Mouse (Mus musculus) neural tube, embryonic 13.5 days (tissue): Measurements from ENCODE around the gene Nrip3. TPM values are rescaled to one million over a fixed set of nuclear protein-coding genes. Genes with fewer than 3 reads are reported as not detected.

ENCODE experiments used
- ATAC-seq: fragments of 200-750 bp; cut with Nextera tagmentation; 2 replicates; pipeline ENCODE4 v1.8.0; 2017; ENCODE audit warnings: low read depth, mild to moderate bottlenecking, moderate TSS enrichment, moderate library complexity
- H3K27ac ChIP-seq: fragments of 300-500 bp; sonication (generic); replicated peaks from 2 replicates; pipeline ENCODE4 v1.5.1; 2015; ENCODE audit warnings: moderate library complexity, mild to moderate bottlenecking, inconsistent platforms
- H3K27me3 ChIP-seq: fragments of 300-500 bp; sonication (generic); 2 replicates; pipeline ENCODE4 v1.6.1; 2015; ENCODE audit warnings: mild to moderate bottlenecking, inconsistent platforms
- H3K36me3 ChIP-seq: fragments of 300-500 bp; sonication (generic); 2 replicates; pipeline ENCODE4 v1.6.1; 2015; ENCODE audit warnings: mild to moderate bottlenecking, inconsistent platforms
- H3K4me1 ChIP-seq: fragments of 300-500 bp; sonication (generic); replicated peaks from 2 replicates; pipeline ENCODE4 v1.6.1; 2015; ENCODE audit warnings: inconsistent platforms
- H3K4me2 ChIP-seq: fragments of 300-500 bp; sonication (generic); 2 replicates; pipeline ENCODE4 v1.6.1; 2015; ENCODE audit warnings: inconsistent platforms, mild to moderate bottlenecking, moderate library complexity
- H3K4me3 ChIP-seq: fragments of 300-500 bp; sonication (generic); 2 replicates; pipeline ENCODE4 v1.5.1; 2015; ENCODE audit warnings: mild to moderate bottlenecking, inconsistent platforms
- H3K9ac ChIP-seq: fragments of 300-500 bp; sonication (generic); 2 replicates; pipeline ENCODE4 v1.6.1; 2015; ENCODE audit warnings: moderate library complexity, mild to moderate bottlenecking, inconsistent platforms
- H3K9me3 ChIP-seq: fragments of 300-500 bp; sonication (generic); 2 replicates; pipeline ENCODE4 v1.6.1; 2016; ENCODE audit warnings: inconsistent platforms
- WGBS: fragments of 180-500 bp; shearing (Covaris S2); methylation state at CpG from one replicate; pipeline ENCODE4 v1.1.7; 2015; 5-methylcytosine and 5-hydroxymethylcytosine counted together
- polyA plus RNA-seq: library from polyadenylated mRNA; unstranded; fragments of >200 nt; fragmentation: Nextera tagmentation; extraction: Ambion mirVana; gene quantifications from 2 replicates; pipeline ENCODE4 v1.2.1, GENCODE M21; 2015

The Nrip3 gene
- polyA plus RNA-seq, 1 experiment from 2014 or later = 5.0 TPM

DNA sequence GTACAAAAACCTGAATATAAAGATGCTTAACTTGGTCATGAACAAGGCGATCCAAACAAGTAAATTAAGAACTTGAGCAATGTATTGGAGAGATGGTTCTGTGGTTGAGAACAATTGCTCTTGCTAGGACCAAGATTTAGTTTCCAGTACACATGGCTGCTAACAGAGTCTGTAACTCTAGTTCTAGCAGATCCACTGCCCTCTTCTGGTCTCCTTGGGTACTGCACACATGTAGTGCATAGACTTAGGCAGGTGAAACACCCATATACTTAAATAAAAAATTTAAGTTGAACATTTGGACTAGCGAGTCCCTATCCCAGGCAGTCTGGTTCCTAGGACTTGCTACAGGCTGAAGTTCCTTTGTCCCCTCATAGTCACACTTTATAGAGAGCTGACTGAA lies 59.2 kb downstream of the Nrip3 start:
- H3K27ac ChIP-seq = no peak overlapping the region
- H3K4me2 ChIP-seq = no peak overlapping the region
- no peaks in the 10 kb centered on the region for H3K4me1 ChIP-seq
- ATAC-seq = no peak
- no peaks in the 10 kb centered on the region for H3K27me3 ChIP-seq
- H3K9ac ChIP-seq = no peak overlapping the region
- no peak overlapping the region for H3K4me3 ChIP-seq
- WGBS = 99% methylated on average over 2 of the region's 2 CpGs
- H3K36me3 ChIP-seq = no peaks in the 10 kb centered on the region
- H3K9me3 ChIP-seq = no peaks in the 10 kb centered on the region; the same call in 1 of the 2 replicates

DNA sequence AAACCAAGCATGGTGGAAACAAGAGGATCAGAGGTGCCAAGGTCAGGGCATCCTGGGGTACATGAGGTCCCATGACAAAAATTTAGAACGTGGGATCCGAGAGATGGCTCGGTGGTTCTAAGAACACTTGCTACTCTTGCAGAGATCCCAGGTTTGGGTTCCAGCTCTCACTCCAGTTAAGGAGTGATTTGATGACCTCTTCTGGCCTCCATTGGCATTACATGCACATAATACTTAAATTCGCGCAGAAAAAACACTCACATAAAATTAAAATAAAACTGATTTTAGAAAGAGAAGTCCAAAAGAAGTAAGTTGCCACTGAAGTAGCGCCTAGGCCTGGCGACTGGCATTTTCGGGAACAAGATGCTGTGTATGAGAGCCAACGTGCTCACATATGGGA lies 62.5 kb downstream of the Nrip3 start:
- no peak for ATAC-seq

DNA sequence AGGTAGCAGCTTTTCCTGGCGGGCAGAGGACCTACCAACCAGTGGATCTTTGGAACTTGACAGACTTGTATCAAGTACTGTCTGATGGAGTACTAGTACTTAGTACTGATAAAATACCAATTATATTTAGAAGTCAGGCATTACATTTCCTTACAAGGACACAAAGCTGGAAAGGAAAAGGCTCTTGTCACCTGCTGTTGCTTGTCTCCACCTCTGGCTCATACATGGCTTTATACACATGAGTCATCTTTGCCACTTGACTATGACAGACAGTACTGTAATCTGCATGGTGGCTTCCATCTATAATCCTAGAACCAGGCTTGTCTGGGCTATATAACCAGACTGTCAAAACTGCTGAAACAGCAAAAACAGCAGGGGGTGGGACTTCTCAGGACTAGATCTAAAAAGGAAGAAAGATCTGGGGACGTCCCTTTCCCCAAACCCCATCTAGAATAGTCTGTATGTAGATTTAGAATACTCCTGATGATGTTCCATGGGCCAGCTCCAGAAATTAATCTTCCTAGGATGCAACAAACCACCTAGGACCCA lies 68.3 kb downstream of the Nrip3 start:
- H3K9me3 ChIP-seq = no peaks in the 10 kb centered on the region
- no peaks in the 10 kb centered on the region for H3K4me1 ChIP-seq
- no peak overlapping the region for H3K27ac ChIP-seq
- ATAC-seq = no peak
- no peak overlapping the region for H3K4me2 ChIP-seq
- H3K4me3 ChIP-seq = no peak overlapping the region
- H3K27me3 ChIP-seq = no peaks in the 10 kb centered on the region
- peaks cover 37% of the 10 kb centered on the region for H3K36me3 ChIP-seq
- 94% methylated on average over 2 of the region's 2 CpGs for WGBS
- no peak overlapping the region for H3K9ac ChIP-seq

More for the DNA sequence above, 62.5 kb downstream of the Nrip3 start:
- H3K27me3 ChIP-seq = no peaks in the 10 kb centered on the region
- 61% methylated on average over 9 of the region's 9 CpGs for WGBS
- no peaks in the 10 kb centered on the region for H3K4me1 ChIP-seq
- no peak overlapping the region for H3K9ac ChIP-seq
- no peak overlapping the region for H3K4me3 ChIP-seq
- no peak overlapping the region for H3K27ac ChIP-seq
- H3K4me2 ChIP-seq = no peak overlapping the region
- no peaks in the 10 kb centered on the region; the same call in 1 of the 2 replicates for H3K9me3 ChIP-seq
- no peaks in the 10 kb centered on the region for H3K36me3 ChIP-seq

DNA sequence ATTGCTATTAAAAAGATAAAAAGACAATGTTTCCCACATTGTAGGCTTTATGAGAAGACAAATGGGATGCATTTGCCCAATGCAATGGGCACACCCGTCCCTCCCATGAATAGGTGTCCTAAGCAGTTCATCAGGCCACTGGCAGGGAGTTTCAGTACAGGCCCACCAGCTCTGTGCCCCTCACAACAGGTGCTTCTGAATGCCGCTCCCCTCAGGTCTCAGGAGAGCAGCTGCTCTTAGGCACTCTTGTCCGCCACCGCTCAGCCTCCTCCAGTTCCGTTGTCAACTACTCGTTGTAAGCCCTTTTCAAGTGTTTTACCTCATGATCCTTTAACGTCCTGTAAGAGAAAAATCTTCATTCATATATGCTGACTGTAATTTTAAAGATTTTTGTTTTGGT lies 69.6 kb downstream of the Nrip3 start:
- H3K36me3 ChIP-seq = peaks cover 37% of the 10 kb centered on the region
- WGBS = 87% methylated on average over 7 of the region's 7 CpGs
- H3K27me3 ChIP-seq = no peaks in the 10 kb centered on the region

DNA sequence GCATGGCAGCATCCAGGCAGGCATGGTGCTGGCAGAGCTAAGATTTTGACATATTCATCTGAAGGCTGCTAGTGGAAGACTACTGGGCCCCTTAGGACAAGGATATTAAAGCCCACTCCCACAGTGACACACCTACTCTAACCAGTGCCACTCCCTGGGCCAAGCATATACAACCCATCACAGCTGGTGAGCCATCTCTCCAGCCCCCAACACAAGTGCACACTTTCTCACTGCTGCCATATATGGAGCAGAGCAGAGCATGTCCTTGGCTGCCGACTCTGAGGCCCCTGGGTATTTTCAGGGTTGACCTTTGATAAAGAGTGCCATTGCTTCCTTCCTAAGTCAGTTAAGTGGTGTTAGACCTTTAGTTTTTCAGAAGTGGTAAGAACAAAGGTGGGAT lies 71.8 kb downstream of the Nrip3 start:
- H3K36me3 ChIP-seq = peaks cover 37% of the 10 kb centered on the region
- no peak overlapping the region for H3K9ac ChIP-seq
- H3K9me3 ChIP-seq = no peaks in the 10 kb centered on the region
- WGBS = 83% methylated on average over 1 of the region's 1 CpGs
- H3K27me3 ChIP-seq = no peaks in the 10 kb centered on the region
- ATAC-seq = no peak
- no peak overlapping the region for H3K4me2 ChIP-seq
- no peak overlapping the region for H3K27ac ChIP-seq
- no peak overlapping the region for H3K4me3 ChIP-seq
- no peaks in the 10 kb centered on the region for H3K4me1 ChIP-seq

More for the DNA sequence above, 69.6 kb downstream of the Nrip3 start:
- no peaks in the 10 kb centered on the region for H3K9me3 ChIP-seq
- no peak for ATAC-seq
- no peak overlapping the region for H3K9ac ChIP-seq
- no peak overlapping the region for H3K4me2 ChIP-seq
- no peaks in the 10 kb centered on the region for H3K4me1 ChIP-seq
- H3K27ac ChIP-seq = no peak overlapping the region
- H3K4me3 ChIP-seq = no peak overlapping the region

DNA sequence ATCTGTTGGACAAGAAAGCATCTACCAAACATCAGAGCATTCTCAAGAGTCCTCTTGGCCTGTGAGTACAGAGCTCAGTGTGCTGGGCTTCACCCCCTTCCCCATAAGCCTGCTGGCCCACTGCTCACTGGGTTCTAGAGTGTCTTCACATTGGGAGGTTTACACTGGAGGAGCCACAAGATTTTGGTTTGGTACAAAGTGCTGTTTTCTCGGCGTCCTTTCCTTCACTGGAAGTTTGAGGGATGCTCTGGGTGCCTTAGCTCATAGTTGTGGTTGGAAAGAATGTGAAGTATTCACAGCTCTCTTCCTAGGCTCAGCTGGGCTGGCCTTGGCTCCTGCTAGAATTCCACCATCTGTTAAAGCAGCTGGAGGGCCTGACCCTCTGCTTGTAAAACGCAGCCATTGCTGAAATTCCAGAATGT lies 72.9 kb downstream of the Nrip3 start:
- Histone ChIP-seq H3K4me3 (no peak overlapping the region), H3K9ac (no peak overlapping the region), H3K27ac (no peak overlapping the region), H3K36me3 (peaks cover 37% of the 10 kb centered on the region), H3K9me3 (no peaks in the 10 kb centered on the region), H3K4me2 (no peak overlapping the region), H3K4me1 (peaks cover 6% of the 10 kb centered on the region; the same call in 1 of the 2 replicates), H3K27me3 (no peaks in the 10 kb centered on the region)
- 81% methylated on average over 3 of the region's 3 CpGs for WGBS
- ATAC-seq = no peak

Other genes with a start within 250 kb of the Nrip3 start
- 30.0 and 35.5 TPM in 2 replicates for gene St5, start 78.4 kb downstream of the Nrip3 start, polyA plus RNA-seq
- 12.2 and 14.0 TPM in 2 replicates for gene Akip1, start 78.3 kb downstream of the Nrip3 start, polyA plus RNA-seq
- 0.17 TPM in 1 of 2 replicates, not detected in the other for gene BC051019, start 58.2 kb downstream of the Nrip3 start, polyA plus RNA-seq
- 0.29 and 0.45 TPM in 2 replicates for gene Ascl3, start 50.3 kb downstream of the Nrip3 start, polyA plus RNA-seq
- gene Tmem9b, start 29.1 kb downstream of the Nrip3 start, polyA plus RNA-seq = 106 and 119 TPM in 2 replicates
- 4.4 and 4.6 TPM in 2 replicates for gene Scube2, start 83.7 kb upstream of the Nrip3 start, polyA plus RNA-seq
- gene Dennd5a, start 178.4 kb upstream of the Nrip3 start, polyA plus RNA-seq = 42.2 and 42.5 TPM in 2 replicates
- gene Tmem41b, start 204.9 kb upstream of the Nrip3 start, polyA plus RNA-seq = 63.7 and 73.2 TPM in 2 replicates
- gene Ipo7, start 236.2 kb upstream of the Nrip3 start, polyA plus RNA-seq = 40.2 and 43.3 TPM in 2 replicates